8 mouse cellular contexts compared by ENCODE assay signal in the genomic region with DNA sequence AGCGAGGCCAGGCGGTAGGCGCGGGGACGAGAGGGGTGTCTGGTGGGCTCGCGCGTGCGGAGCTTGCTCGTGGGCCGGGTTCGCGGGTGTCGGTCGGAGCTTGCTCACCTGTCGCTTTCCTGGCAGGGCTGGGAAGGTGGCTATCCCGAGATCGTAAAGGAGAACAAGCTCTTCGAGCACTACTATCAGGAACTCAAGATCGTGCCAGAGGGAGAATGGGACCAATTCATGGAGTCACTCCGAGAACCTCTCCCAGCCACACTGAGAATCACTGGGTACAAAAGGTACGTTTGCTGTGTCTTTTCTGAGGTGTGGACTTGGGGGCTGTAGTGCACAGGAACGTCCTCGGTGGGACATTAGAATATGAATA. TPM values are rescaled to one million over a fixed set of nuclear protein-coding genes. Genes with fewer than 3 reads are reported as not detected.
DNase-seq lines count a peak whose midpoint lies in the region; ATAC-seq and TF ChIP-seq lines count a peak whose summit lies in the region.

No protein-coding gene starts in this region.

- TF ChIP-seq CTCF in heart, postnatal 0 days (IDR thresholded peaks at IDR 0.05; ENCODE audit: low read depth): no peak
- TF ChIP-seq CTCF in forebrain, postnatal 0 days (IDR thresholded peaks at IDR 0.05; ENCODE audit: low read depth): no peak

- H3K4me1 ChIP-seq in heart, postnatal 0 days (ENCODE audit: control insufficient read depth, insufficient read depth): peaks cover 13% of the 10 kb centered on the region
- no peaks in the 10 kb centered on the region; the same call in 1 of the 2 replicates for H3K4me1 ChIP-seq in forebrain, postnatal 0 days (ENCODE audit: insufficient read depth)
- peaks cover 24% of the 10 kb centered on the region for H3K4me1 ChIP-seq in midbrain, embryonic 12.5 days

- under 1% methylated on average over 23 of the region's 24 CpGs for WGBS in heart, postnatal 0 days
- 1% methylated on average over 24 of the region's 24 CpGs for WGBS in forebrain, postnatal 0 days
- WGBS in midbrain, embryonic 12.5 days: 1% methylated on average over 24 of the region's 24 CpGs

- no peaks in the 10 kb centered on the region for H3K27me3 ChIP-seq in heart, postnatal 0 days (ENCODE audit: control insufficient read depth, insufficient read depth, low read length)
- H3K27me3 ChIP-seq in forebrain, postnatal 0 days (ENCODE audit: insufficient read depth, low read length): no peaks in the 10 kb centered on the region
- no peaks in the 10 kb centered on the region for H3K27me3 ChIP-seq in midbrain, embryonic 12.5 days

- TF ChIP-seq EP300 in heart, postnatal 0 days (IDR thresholded peaks at IDR 0.05; ENCODE audit: low read depth): no peak

- H3K36me3 ChIP-seq in heart, postnatal 0 days (replicated peaks; ENCODE audit: control insufficient read depth, insufficient read depth, low read length): peaks cover 38% of the 10 kb centered on the region
- H3K36me3 ChIP-seq in forebrain, postnatal 0 days (ENCODE audit: insufficient read depth): peaks cover 39% of the 10 kb centered on the region
- H3K36me3 ChIP-seq in midbrain, embryonic 12.5 days: peaks cover 28% of the 10 kb centered on the region

- H3K9ac ChIP-seq in heart, postnatal 0 days (replicated peaks; ENCODE audit: low read depth, low read length): peak overlapping the region; percentile 83
- peak overlapping the region; percentile 75 for H3K9ac ChIP-seq in forebrain, postnatal 0 days
- peak overlapping the region; percentile 73 for H3K9ac ChIP-seq in midbrain, embryonic 12.5 days (replicated peaks)

- H3K9me3 ChIP-seq in heart, postnatal 0 days (replicated peaks; ENCODE audit: control insufficient read depth, low read length): no peaks in the 10 kb centered on the region
- no peaks in the 10 kb centered on the region for H3K9me3 ChIP-seq in forebrain, postnatal 0 days (ENCODE audit: low read length)
- no peaks in the 10 kb centered on the region for H3K9me3 ChIP-seq in midbrain, embryonic 12.5 days

- H3K27ac ChIP-seq in heart, postnatal 0 days (ENCODE audit: low read depth): peak overlapping the region; percentile 46
- peak overlapping the region; percentile 84 for H3K27ac ChIP-seq in forebrain, postnatal 0 days (ENCODE audit: low read depth, low read length)
- peak overlapping the region; percentile 52 for H3K27ac ChIP-seq in midbrain, embryonic 12.5 days (replicated peaks)

- no peak for ATAC-seq in heart, postnatal 0 days (ENCODE audit: insufficient read depth, low read depth)
- no peak for ATAC-seq in forebrain, postnatal 0 days
- no peak for ATAC-seq in midbrain, embryonic 12.5 days (ENCODE audit: low FRiP score, low read depth)
- ATAC-seq in monocyte, adult 5-6 weeks (replicated peaks; ENCODE audit: insufficient number of reproducible peaks, low FRiP score, low TSS enrichment, poor library complexity, severe bottlenecking): no peak

- H3K4me3 ChIP-seq in heart, postnatal 0 days (ENCODE audit: low read depth, low read length): peak overlapping the region; percentile 98
- H3K4me3 ChIP-seq in forebrain, postnatal 0 days (ENCODE audit: low read depth, low read length): peak overlapping the region; percentile 80
- H3K4me3 ChIP-seq in midbrain, embryonic 12.5 days: peak overlapping the region; percentile 98

- peak overlapping the region; percentile 94 for H3K4me2 ChIP-seq in heart, postnatal 0 days (ENCODE audit: low read depth, low read length)
- peak overlapping the region; percentile 97 for H3K4me2 ChIP-seq in forebrain, postnatal 0 days (ENCODE audit: low read depth)
- peak overlapping the region; percentile 91 for H3K4me2 ChIP-seq in midbrain, embryonic 12.5 days (replicated peaks)

- no peak for DNase-seq in heart, postnatal 0 days (ENCODE audit: low spot score)
- no peak for DNase-seq in heart, adult 11 months
- DNase-seq in R1 (ENCODE audit: low read depth, low spot score): peak; percentile 64
- DNase-seq in forebrain, postnatal 0 days: no peak
- DNase-seq in gastrocnemius, postnatal 14 days: no peak
- no peak for DNase-seq in kidney, postnatal 4 days

- intact Hi-C loops in gastrocnemius, postnatal 14 days (cut with DNase I; ENCODE audit: low total_unique reads): no loop called here

RNA-seq across cellular contexts. Expression of a gene that starts 0.9 kb away (rescaled TPM):
- 0.77 and 3.5 TPM in 2 replicates for total RNA-seq in heart, postnatal 0 days (2014; rRNA removed; ENCODE audit: low replicate concordance)
- polyA plus RNA-seq in heart, postnatal 0 days (2015; fragmentation: Nextera tagmentation; extraction: Ambion mirVana): 3.0 and 3.3 TPM in 2 replicates
- total RNA-seq in forebrain, postnatal 0 days (2014; rRNA removed): 16.2 TPM in 2 replicates
- polyA plus RNA-seq in forebrain, postnatal 0 days (2015; fragmentation: Nextera tagmentation; extraction: Ambion mirVana): 24.3 and 37.2 TPM in 2 replicates
- polyA plus RNA-seq in midbrain, embryonic 12.5 days (2016; fragmentation: Nextera tagmentation; extraction: Ambion mirVana): 24.3 and 24.9 TPM in 2 replicates
- 1 to 10 TPM in 1 of 2 experiments, under 1 TPM in 1; 0.86 to 1.9 TPM for total RNA-seq in gastrocnemius, postnatal 14 days (2021)
- 1.5 to 2.1 TPM in 2 of 3 replicates, not detected in the other for total RNA-seq in monocyte, adult 5-6 weeks (2017)
